Mouse (Mus musculus): ENCODE results near the gene Fmo2.

DNA sequence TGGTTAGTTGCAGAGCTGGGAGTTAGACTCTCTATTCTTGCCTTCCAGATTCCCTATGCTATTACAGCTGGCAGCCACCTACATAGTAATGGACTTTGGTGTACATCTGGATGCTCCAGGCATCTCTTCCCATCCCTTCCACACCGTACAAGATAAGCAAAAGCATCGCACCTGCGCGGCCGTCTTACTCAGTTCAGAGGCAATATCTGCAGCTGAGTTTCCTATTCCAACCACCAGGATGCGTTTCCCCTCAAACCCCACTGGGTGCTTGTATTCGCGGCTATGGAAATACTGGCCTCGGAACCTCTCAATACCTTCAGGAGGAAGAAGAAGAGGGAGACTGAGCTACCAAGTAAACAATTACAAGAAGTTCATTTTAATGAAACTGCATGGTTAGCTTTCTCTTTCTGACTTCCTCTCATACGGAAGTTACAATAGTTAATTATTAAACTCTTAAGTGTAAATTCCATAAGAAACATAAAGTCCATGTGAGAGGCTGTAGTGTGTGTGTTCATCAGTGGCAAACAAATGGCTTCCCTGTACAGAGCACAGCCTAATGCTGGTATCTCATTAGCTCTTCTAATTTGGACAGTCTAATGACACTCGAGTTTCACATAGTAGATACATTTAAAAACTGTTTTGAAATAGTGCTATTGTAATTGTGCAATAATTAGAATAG, 12.2 kb downstream of the Fmo2 start:
- TF ChIP-seq CTCF (IDR thresholded peaks at IDR 0.05; ENCODE audit: borderline replicate concordance, insufficient read depth, low read depth, low read length) (no peak), POLR2A (IDR thresholded peaks at IDR 0.05; ENCODE audit: borderline replicate concordance, insufficient read depth, low read length) (no peak)
